Mouse (Mus musculus) embryo, embryonic 10.5 days (tissue): ENCODE measurements around the gene Rsbn1.

ENCODE experiments used
- DNase-seq: peaks from one replicate; pipeline ENCODE4 v3.0.0-alpha.2; 2015; ENCODE audit warnings: low spot score

Gene Rsbn1

GRCm38 (mm10) chr3:103914010-103914669 is at the start of gene Rsbn1:
Gene Rsbn1 (plus strand): TSS chr3:103914120.
- DNase-seq = peak; percentile 99

DNA sequence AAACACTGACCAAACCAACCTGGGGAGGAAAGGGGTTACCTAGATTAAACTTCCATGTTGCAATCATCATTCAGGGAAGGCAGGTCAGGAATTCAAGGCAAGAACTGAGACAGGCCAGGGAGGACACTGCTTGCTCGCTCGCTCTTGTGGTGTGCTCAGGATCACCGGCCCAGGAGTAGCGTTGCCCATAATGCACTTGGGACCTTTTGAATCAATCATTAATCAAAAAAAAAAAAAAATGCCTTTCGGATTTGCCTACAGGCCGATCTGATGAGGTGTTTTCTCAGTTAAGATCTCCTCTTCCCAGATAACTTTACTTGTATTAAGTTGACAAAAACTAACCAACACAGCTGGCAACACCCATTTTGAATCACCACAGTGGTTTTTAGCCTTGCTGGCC is 49.7 kb upstream of the Rsbn1 start:
- no peak for DNase-seq

GRCm38 (mm10) chr3:103867424-103867971 is 46.4 kb upstream of the Rsbn1 start:
- DNase-seq = no peak

DNA sequence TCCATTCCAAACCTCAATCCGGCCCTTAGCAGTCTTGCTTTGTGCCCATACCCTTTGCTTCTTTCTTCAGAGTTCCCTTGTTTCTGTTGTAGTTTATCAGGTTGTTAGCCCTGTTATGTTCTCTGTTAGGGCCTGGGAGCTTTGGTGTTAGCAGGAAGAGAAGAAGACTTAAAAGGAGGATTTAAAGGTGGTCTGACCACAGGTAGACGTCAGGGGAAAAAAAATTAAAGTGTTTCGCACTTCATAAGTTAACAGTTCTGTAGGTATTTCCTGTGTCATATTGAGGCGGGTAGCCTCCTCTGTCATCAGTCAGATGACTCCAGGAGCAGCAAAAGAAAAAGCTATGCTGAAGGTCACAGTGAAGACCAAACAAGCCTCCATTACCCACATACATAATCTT is 45.9 kb upstream of the Rsbn1 start:
- no peak for DNase-seq

DNA sequence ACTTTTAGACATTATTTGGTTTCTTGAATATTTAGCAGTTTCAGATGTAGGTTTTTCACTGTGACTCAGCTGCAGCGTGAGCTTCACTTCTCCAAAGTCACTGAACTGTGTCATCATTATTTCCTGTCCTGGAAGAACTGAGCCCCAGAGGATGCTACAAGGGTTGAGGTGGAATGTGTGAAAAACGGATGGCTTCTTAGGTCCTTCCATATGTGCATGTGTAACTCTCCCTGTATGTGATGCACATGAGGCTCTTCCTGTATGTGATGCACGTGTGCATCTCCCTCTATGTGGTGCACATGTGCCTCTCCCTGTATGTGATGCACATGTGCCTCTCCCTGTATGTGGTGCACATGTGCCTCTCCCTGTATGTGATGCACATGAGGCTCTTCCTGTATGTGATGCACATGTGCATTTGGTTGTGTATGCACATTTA is 41.2 kb upstream of the Rsbn1 start:
- DNase-seq = no peak

DNA sequence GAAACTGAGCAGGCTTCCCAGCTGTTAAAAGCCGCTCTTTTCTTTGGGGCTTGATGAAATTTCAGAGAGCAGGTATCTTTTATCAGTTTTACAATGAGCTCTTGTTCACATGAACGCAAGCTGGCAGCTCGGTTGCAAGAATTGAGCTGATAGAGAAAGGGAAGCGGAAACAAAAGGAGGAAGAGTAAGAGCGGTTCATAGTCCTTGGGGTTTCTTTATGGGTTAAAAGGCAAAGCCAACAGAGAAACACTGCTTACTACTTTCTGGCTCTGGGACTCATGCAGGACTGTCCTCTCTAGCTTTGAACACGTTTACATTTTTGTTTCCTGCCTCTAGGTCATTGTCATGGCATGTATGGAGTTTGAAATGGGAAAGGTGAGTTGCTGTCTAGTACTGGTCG is 39.6 kb upstream of the Rsbn1 start:
- DNase-seq = no peak

DNA sequence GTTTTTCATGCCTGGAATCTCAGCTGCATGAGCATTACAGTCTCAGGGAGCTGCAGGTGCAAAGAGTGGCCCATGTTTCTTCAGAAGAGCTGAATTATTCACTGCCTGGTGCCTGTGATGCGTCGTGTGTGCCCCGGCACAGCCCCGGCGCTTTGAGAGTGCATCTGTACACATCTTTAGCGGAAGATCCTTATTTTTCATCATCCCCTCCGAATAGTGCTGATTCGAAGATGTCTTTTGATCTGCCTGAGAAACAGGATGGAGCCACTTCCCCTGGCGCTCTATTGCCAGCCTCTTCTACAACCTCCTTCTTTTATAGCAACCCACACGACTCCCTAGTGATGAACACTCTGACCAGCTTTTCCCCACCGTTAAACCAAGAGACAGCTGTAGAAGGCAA is 28.0 kb upstream of the Rsbn1 start:
- DNase-seq = no peak

- DNase-seq = peak; percentile 77
Measured at GRCm38 (mm10) chr3:103887581-103887980, 26.3 kb upstream of the Rsbn1 start.

GRCm38 (mm10) chr3:103893374-103893773 is 20.5 kb upstream of the Rsbn1 start:
- DNase-seq = no peak

DNA sequence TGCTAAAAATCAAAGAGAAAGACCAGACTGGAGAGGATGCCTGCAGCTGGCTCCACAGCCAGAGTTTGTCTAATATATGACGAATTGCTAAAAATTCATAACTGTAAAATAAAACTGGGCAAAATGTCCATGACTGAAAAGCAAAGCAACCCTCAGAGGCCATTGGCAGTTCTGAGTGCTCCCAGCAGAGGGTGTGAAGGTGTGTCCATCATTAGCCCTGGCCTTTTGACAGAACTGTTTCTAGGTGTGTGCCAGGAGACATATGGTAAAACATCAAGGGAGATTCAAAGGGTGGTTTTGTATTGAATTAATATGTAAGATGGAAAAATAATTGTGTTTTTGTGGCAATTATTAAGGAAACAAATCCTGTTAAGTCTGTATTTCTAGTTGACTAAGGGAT is 9.2 kb upstream of the Rsbn1 start:
- DNase-seq = peak; percentile 36

- no peak for DNase-seq
Measured at GRCm38 (mm10) chr3:103907335-103908030, 6.4 kb upstream of the Rsbn1 start.

DNA sequence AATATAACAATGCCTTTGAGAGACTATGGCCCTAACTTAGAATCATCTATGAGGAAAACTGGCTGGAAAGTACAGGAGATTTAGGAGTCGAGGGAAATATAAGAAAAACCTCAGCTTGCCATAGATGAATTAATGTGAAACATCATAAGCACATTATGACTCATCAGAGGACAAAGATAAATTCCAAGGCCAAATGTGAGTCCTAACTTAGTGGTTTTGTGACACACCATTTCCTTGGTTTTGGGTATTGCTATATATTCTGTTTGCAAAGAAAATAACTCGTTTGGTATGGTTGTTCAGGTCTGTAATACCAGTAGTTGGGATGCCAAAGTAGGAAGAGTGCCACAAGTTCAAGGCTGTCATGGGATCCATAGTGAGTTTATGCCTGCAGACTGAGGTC is 5.1 kb upstream of the Rsbn1 start:
- DNase-seq = no peak

- peak; percentile 21 for DNase-seq
Measured at GRCm38 (mm10) chr3:103913451-103913961, 414 bp upstream of the Rsbn1 start.

- peak; percentile 67 for DNase-seq
Measured at GRCm38 (mm10) chr3:103914732-103915508, 1.0 kb downstream of the Rsbn1 start.

GRCm38 (mm10) chr3:103915509-103915896 is 1.6 kb downstream of the Rsbn1 start:
- DNase-seq = peak; percentile 12

DNA sequence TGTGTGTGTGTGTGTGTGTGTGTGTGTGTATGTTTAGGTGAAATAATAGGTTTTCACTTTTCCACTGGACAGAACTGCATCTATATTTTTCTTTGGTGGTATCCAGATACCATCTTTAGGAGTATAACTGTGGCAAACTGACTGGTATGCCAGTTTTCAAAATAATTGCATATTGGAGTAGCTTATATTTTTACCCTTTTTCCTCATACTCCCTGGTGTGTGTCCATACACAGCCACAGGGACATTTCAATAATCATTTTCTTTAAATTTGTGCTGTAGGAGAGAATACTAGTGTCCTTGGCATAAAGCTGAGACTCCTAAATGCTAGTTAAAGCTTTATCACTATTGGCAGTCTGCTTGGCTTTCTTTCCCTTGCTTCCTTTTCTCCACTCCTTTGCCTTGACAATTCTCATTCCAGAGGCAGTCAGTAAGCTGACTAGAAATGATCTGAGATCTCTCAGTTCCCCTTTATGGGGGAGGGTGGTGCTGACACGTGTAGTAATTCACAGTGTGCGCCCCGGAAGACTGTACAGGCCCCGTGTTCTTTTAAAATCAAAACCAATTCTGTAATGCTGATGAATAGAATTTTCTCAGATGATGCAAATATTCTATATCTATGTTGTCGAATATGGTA is 2.4 kb downstream of the Rsbn1 start:
- no peak for DNase-seq

DNA sequence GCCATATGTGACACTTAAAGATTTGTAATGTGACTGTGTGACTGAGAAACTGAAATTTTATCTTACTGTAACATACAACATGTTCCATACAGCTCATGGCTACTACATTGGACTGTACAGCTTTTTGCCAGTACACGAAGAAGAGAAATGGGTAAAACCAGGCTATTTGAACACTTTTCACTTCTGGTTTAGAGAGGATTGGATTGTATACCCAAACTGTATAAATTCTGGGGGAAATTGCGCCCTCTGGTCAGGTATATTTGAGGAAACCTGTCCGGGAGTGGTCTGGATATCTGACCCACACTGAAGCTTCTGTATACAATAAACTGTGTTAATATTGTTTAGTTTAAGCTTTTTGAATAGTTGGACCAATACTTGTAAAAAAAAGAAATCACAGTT is 2.9 kb downstream of the Rsbn1 start:
- no peak for DNase-seq

DNA sequence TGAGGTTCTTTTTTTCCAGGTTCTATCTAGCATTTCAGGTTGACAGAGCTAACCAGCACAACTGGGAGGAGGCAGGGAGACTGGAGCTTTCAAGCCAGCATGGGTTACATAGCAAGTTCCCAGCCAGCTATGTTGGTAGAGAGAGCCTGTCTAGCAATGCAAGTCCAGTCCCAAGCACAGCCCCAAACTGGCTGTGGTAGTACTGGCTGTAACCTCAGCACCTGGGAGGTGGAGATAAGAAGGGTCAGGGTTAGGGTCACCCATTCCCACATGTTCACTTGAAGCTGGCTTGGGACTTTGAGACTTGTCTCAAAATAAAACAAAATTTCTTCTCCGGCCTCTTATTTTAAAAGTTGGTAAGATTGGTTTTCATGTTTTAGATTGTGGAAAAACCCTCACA is 6.2 kb downstream of the Rsbn1 start:
- DNase-seq = no peak

DNA sequence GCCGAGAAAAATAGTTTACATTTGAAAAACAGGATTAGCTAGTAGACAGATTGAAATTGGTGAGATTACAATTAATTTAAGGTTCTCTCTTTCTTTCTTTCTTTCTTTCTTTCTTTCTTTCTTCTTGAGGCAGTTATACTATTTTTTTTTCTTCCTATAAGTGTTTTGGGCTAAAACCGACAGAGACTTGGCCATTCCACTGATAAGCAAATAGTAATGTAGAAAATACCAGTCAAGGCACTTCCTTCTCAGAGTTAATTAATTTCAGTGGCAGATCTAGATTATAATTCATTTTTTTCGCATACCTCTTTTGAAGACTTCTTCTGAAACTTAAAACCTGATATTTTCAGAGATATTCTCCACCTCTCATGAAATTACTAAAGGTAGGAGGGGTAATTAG is 11.4 kb downstream of the Rsbn1 start:
- DNase-seq = no peak

DNA sequence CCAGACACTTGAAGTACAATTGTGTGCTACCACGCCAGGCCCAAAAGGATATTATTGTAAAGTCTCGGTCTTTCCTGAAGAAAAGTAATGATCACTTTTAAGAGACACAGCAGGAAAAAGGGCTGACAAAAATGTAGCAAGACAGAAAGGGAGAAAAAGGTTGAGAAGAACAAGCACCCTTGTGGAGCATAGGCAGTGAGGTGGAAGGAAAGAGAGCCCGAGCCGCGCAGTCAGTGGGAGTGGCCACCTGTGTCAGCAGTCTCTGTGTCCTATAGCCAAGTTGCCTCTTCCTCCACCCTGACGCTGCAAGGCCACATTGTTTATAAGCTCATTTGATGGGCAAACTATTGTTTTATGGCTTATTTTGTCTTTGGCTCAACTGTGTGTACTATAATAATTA is 13.6 kb downstream of the Rsbn1 start:
- no peak for DNase-seq

DNA sequence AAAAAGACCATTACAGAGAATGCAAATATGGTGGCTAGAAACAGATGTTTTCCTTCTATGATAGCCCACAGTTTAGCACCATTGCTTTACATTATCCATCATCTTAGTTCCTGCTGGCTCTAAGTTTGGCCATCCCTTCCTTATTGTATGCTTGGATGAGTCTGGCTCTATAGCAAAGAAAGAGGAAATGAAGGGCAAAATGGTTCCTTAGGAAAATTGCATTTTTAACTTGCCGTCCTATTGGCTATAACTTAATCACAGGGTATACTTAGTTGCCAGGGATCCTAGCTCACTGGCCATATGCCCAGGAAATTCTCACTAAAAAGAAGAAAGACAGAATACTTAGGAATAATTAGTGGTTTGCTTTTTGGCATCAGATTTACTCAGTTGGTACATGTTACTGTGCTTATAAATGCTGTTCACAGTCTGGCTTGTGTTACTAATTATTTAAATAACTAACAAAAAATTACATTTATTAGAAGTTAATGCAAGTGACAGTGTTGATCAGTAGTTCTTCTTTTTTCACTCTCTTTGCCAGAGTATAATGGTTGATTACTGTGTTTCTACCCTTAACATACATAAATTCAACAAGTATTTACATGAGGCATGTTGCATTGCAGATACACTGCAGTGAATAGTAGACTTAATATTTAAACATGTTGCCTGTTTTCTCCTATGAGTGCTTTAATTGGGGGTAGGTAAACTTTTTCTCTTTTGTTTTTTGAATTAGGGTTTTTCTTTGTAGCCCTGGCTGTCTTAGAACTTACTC is 31.1 kb downstream of the Rsbn1 start:
- DNase-seq = no peak
